Mouse (Mus musculus) embryonic facial prominence, embryonic 13.5 days (tissue): ENCODE measurements around the gene Top2a. TPM values are rescaled to one million over a fixed set of nuclear protein-coding genes. Genes with fewer than 3 reads are reported as not detected.

Experiments
- ATAC-seq: fragments of 200-750 bp; cut with Nextera tagmentation; 2 replicates; pipeline ENCODE4 v1.8.0; 2017; ENCODE audit warnings: low read depth; ENCODE audit not compliant: insufficient number of reproducible peaks, insufficient read depth, low FRiP score, low TSS enrichment
- H3K27ac ChIP-seq: fragments of 300-500 bp; sonication (generic); 2 replicates; pipeline ENCODE4 v1.5.1; 2015; ENCODE audit warnings: moderate library complexity, mild to moderate bottlenecking, inconsistent platforms
- H3K27me3 ChIP-seq: fragments of 300-500 bp; sonication (generic); 2 replicates; pipeline ENCODE4 v1.6.1; 2015; ENCODE audit warnings: mild to moderate bottlenecking, inconsistent platforms
- H3K36me3 ChIP-seq: fragments of 300-500 bp; sonication (generic); 2 replicates; pipeline ENCODE4 v1.6.1; 2015; ENCODE audit warnings: mild to moderate bottlenecking, inconsistent platforms
- H3K4me1 ChIP-seq: fragments of 300-500 bp; sonication (generic); 2 replicates; pipeline ENCODE4 v1.6.1; 2015; ENCODE audit warnings: inconsistent platforms
- H3K4me2 ChIP-seq: fragments of 300-500 bp; sonication (generic); 2 replicates; pipeline ENCODE4 v1.6.1; 2015; ENCODE audit warnings: moderate library complexity, mild to moderate bottlenecking, inconsistent platforms
- H3K4me3 ChIP-seq: fragments of 300-500 bp; sonication (generic); 2 replicates; pipeline ENCODE4 v1.5.1; 2015; ENCODE audit warnings: mild to moderate bottlenecking, inconsistent platforms
- H3K9ac ChIP-seq: fragments of 300-500 bp; sonication (generic); 2 replicates; pipeline ENCODE4 v1.6.1; 2015; ENCODE audit warnings: mild to moderate bottlenecking, inconsistent platforms
- H3K9me3 ChIP-seq: fragments of 300-500 bp; sonication (generic); 2 replicates; pipeline ENCODE4 v1.6.1; 2016; ENCODE audit warnings: inconsistent platforms
- WGBS: fragments of 180-500 bp; shearing (Covaris S2); methylation state at CpG from one replicate; pipeline ENCODE4 v1.1.7; 2015; ENCODE audit warnings: mixed read lengths; 5-methylcytosine and 5-hydroxymethylcytosine counted together
- polyA plus RNA-seq: library from polyadenylated mRNA; unstranded; fragments of >200 nt; fragmentation: Nextera tagmentation; extraction: Ambion mirVana; gene quantifications from 2 replicates; pipeline ENCODE4 v1.2.1, GENCODE M21; 2015

Gene Top2a
- polyA plus RNA-seq, 1 experiment from 2014 or later, result 272 TPM

GRCm38 (mm10) chr11:99055571-99056452, 31.8 kb upstream of the Top2a start:
- 3% methylated on average over 8 of the region's 8 CpGs for whole genome bisulfite sequencing
- Histone ChIP-seq H3K4me1 (peaks cover 37% of the 10 kb centered on the region), H3K9me3 (peaks cover 6% of the 10 kb centered on the region; the same call in 1 of the 2 replicates), H3K4me3 (no peak overlapping the region), H3K27ac (peak overlapping the region; percentile 83), H3K27me3 (no peaks in the 10 kb centered on the region), H3K4me2 (peak overlapping the region; percentile 9; the same call in 1 of the 2 replicates), H3K9ac (no peak overlapping the region), H3K36me3 (peaks cover 26% of the 10 kb centered on the region)
- peak; percentile 48; the same call in 1 of the 2 replicates for ATAC-seq

- Histone ChIP-seq H3K27me3 (no peaks in the 10 kb centered on the region), H3K4me1 (peaks cover 30% of the 10 kb centered on the region), H3K4me3 (no peak overlapping the region), H3K9me3 (peaks cover 6% of the 10 kb centered on the region; the same call in 1 of the 2 replicates), H3K36me3 (peaks cover 32% of the 10 kb centered on the region), H3K27ac (peak overlapping the region; percentile 83), H3K4me2 (peak overlapping the region; percentile 9; the same call in 1 of the 2 replicates), H3K9ac (no peak overlapping the region)
- no peak for ATAC-seq
- 23% methylated on average over 4 of the region's 4 CpGs for WGBS
Measured at GRCm38 (mm10) chr11:99055143-99055542, 31.2 kb upstream of the Top2a start.

- peak overlapping the region; percentile 44; the same call in 1 of the 2 replicates for H3K9ac ChIP-seq
- WGBS, result 44% methylated on average over 2 of the region's 2 CpGs
- peak; percentile 38; the same call in 1 of the 2 replicates for ATAC-seq
- peaks cover 63% of the 10 kb centered on the region for H3K4me1 ChIP-seq
- H3K4me3 ChIP-seq, result peak overlapping the region; percentile 38; the same call in 1 of the 2 replicates
- H3K36me3 ChIP-seq, result peaks cover 67% of the 10 kb centered on the region
- peak overlapping the region; percentile 94 for H3K27ac ChIP-seq
- no peaks in the 10 kb centered on the region for H3K27me3 ChIP-seq
- peak overlapping the region; percentile 91 for H3K4me2 ChIP-seq
- no peaks in the 10 kb centered on the region for H3K9me3 ChIP-seq
Measured at GRCm38 (mm10) chr11:99047643-99048042, 23.7 kb upstream of the Top2a start.

- no peaks in the 10 kb centered on the region for H3K27me3 ChIP-seq
- H3K9me3 ChIP-seq, result no peaks in the 10 kb centered on the region
- ATAC-seq, result 0 out of 2 replicates have a peak, but pooled peaks have one; percentile 71
- 17% methylated on average over 5 of the region's 5 CpGs for WGBS
- peak overlapping the region; percentile 91 for H3K4me2 ChIP-seq
- H3K36me3 ChIP-seq, result peaks cover 61% of the 10 kb centered on the region
- peak overlapping the region; percentile 44; the same call in 1 of the 2 replicates for H3K9ac ChIP-seq
- H3K27ac ChIP-seq, result peak overlapping the region; percentile 94
- peaks cover 65% of the 10 kb centered on the region for H3K4me1 ChIP-seq
- H3K4me3 ChIP-seq, result peak overlapping the region; percentile 38
Measured at GRCm38 (mm10) chr11:99047120-99047519, 23.1 kb upstream of the Top2a start.

- Histone ChIP-seq H3K36me3 (peaks cover 43% of the 10 kb centered on the region), H3K4me1 (peaks cover 69% of the 10 kb centered on the region), H3K27ac (peak overlapping the region; percentile 94), H3K4me3 (peak overlapping the region; percentile 38), H3K9ac (peak overlapping the region; percentile 60), H3K27me3 (no peaks in the 10 kb centered on the region), H3K9me3 (no peaks in the 10 kb centered on the region), H3K4me2 (peak overlapping the region; percentile 91)
- ATAC-seq, result no peak
- WGBS, result 65% methylated on average over 12 of the region's 12 CpGs
Measured at GRCm38 (mm10) chr11:99045159-99045889, 21.3 kb upstream of the Top2a start.

GRCm38 (mm10) chr11:99044306-99044705, 20.3 kb upstream of the Top2a start:
- peaks cover 72% of the 10 kb centered on the region for H3K4me1 ChIP-seq
- peak overlapping the region; percentile 60; the same call in 1 of the 2 replicates for H3K9ac ChIP-seq

GRCm38 (mm10) chr11:99043632-99044031, 19.6 kb upstream of the Top2a start:
- H3K36me3 ChIP-seq, result peaks cover 28% of the 10 kb centered on the region
- H3K9ac ChIP-seq, result peak overlapping the region; percentile 60; the same call in 1 of the 2 replicates

More at GRCm38 (mm10) chr11:99044306-99044705, 20.3 kb upstream of the Top2a start:
- H3K36me3 ChIP-seq, result peaks cover 34% of the 10 kb centered on the region
- H3K4me3 ChIP-seq, result peak overlapping the region; percentile 38
- no peaks in the 10 kb centered on the region for H3K27me3 ChIP-seq
- H3K9me3 ChIP-seq, result no peaks in the 10 kb centered on the region
- peak overlapping the region; percentile 94 for H3K27ac ChIP-seq
- ATAC-seq, result no peak
- WGBS, result 31% methylated on average over 5 of the region's 5 CpGs
- peak overlapping the region; percentile 91 for H3K4me2 ChIP-seq

GRCm38 (mm10) chr11:99042834-99043431, 18.9 kb upstream of the Top2a start:
- peak overlapping the region; percentile 88 for H3K4me3 ChIP-seq
- WGBS, result 16% methylated on average over 12 of the region's 12 CpGs
- peak overlapping the region; percentile 99 for H3K9ac ChIP-seq
- H3K27me3 ChIP-seq, result no peaks in the 10 kb centered on the region
- ATAC-seq, result no peak
- H3K4me2 ChIP-seq, result peak overlapping the region; percentile 91
- H3K9me3 ChIP-seq, result no peaks in the 10 kb centered on the region
- H3K36me3 ChIP-seq, result peaks cover 21% of the 10 kb centered on the region
- H3K4me1 ChIP-seq, result peaks cover 59% of the 10 kb centered on the region
- peak overlapping the region; percentile 99 for H3K27ac ChIP-seq

More at GRCm38 (mm10) chr11:99043632-99044031, 19.6 kb upstream of the Top2a start:
- H3K27me3 ChIP-seq, result no peaks in the 10 kb centered on the region
- 58% methylated on average over 6 of the region's 6 CpGs for WGBS
- H3K4me2 ChIP-seq, result peak overlapping the region; percentile 91
- no peaks in the 10 kb centered on the region for H3K9me3 ChIP-seq
- H3K4me1 ChIP-seq, result peaks cover 66% of the 10 kb centered on the region
- peak overlapping the region; percentile 38 for H3K4me3 ChIP-seq
- ATAC-seq, result no peak
- peak overlapping the region; percentile 94 for H3K27ac ChIP-seq

- H3K27ac ChIP-seq, result peak overlapping the region; percentile 99
- no peak for ATAC-seq
- WGBS, result 23% methylated on average over 15 of the region's 16 CpGs
- peak overlapping the region; percentile 99 for H3K9ac ChIP-seq
- peak overlapping the region; percentile 88 for H3K4me3 ChIP-seq
- H3K4me2 ChIP-seq, result peak overlapping the region; percentile 91
- no peaks in the 10 kb centered on the region for H3K27me3 ChIP-seq
- H3K36me3 ChIP-seq, result peaks cover 14% of the 10 kb centered on the region
- H3K4me1 ChIP-seq, result peaks cover 51% of the 10 kb centered on the region
- H3K9me3 ChIP-seq, result no peaks in the 10 kb centered on the region
Measured at GRCm38 (mm10) chr11:99041841-99042780, 18.1 kb upstream of the Top2a start.

- peak; percentile 83 for ATAC-seq
- Histone ChIP-seq H3K4me3 (peak within 1 kb of the TSS; percentile 88), H3K36me3 (peaks cover 14% of the 10 kb centered on the region), H3K4me2 (peak within 1 kb of the TSS; percentile 91), H3K9me3 (no peaks in the 10 kb centered on the region), H3K27me3 (no peaks in the 10 kb centered on the region), H3K9ac (peak within 1 kb of the TSS; percentile 99), H3K4me1 (peaks cover 41% of the 10 kb centered on the region), H3K27ac (peak within 1 kb of the TSS; percentile 99)
- WGBS, result under 1% methylated on average over 59 of the region's 63 CpGs
Measured at GRCm38 (mm10) chr11:99041051-99041729, 17.2 kb upstream of the Top2a start, which contains the start of gene Igfbp4. TSS of gene Igfbp4 (plus strand) at chr11:99041244.
